Mouse (Mus musculus) lung, postnatal 0 days (tissue): ENCODE data around the gene Zfx. TPM values are rescaled to one million over a fixed set of nuclear protein-coding genes. Genes with fewer than 3 reads are reported as not detected.

Experiments used
- ATAC-seq: fragments of 200-750 bp; cut with Nextera tagmentation; 2 replicates; pipeline ENCODE4 v1.8.0; 2017; ENCODE audit warnings: moderate library complexity
- DNase-seq: peaks from one replicate; pipeline ENCODE4 v3.0.0-alpha.2; 2016; ENCODE audit warnings: low spot score
- H3K27ac ChIP-seq: fragments of 300-500 bp; sonication (generic); 2 replicates; pipeline ENCODE4 v1.5.1; 2014; ENCODE audit warnings: antibody characterized with exemption, mild to moderate bottlenecking, low read length, mixed read lengths
- H3K27me3 ChIP-seq: fragments of 300-500 bp; sonication (generic); replicated peaks from 2 replicates; pipeline ENCODE4 v1.6.1; 2014; ENCODE audit warnings: low read length, mixed read lengths; ENCODE audit not compliant: insufficient read depth
- H3K36me3 ChIP-seq: fragments of 300-500 bp; sonication (generic); 2 replicates; pipeline ENCODE4 v1.6.1; 2014; ENCODE audit warnings: low read length, mixed read lengths; ENCODE audit not compliant: insufficient read depth
- H3K4me1 ChIP-seq: fragments of 300-500 bp; sonication (generic); 2 replicates; pipeline ENCODE4 v1.6.1; 2014; ENCODE audit warnings: antibody characterized with exemption, low read depth, low read length, mixed read lengths; ENCODE audit not compliant: insufficient read depth
- H3K4me2 ChIP-seq: fragments of 300-500 bp; sonication (generic); replicated peaks from 2 replicates; pipeline ENCODE4 v1.6.1; 2014; ENCODE audit warnings: low read depth, mild to moderate bottlenecking, low read length, moderate library complexity, mixed read lengths
- H3K4me3 ChIP-seq: fragments of 300-500 bp; sonication (generic); 2 replicates; pipeline ENCODE4 v1.5.1; 2014; ENCODE audit warnings: low read depth, low read length
- H3K9ac ChIP-seq: fragments of 300-500 bp; sonication (generic); replicated peaks from 2 replicates; pipeline ENCODE4 v1.6.1; 2014; ENCODE audit warnings: low read depth, mild to moderate bottlenecking
- H3K9me3 ChIP-seq: fragments of 300-500 bp; sonication (generic); 2 replicates; pipeline ENCODE4 v1.6.1; 2016; ENCODE audit warnings: low read length, mixed read lengths
- CTCF ChIP-seq: IDR thresholded peaks from 2 replicates; pipeline ENCODE4 v1.5.1; 2016; ENCODE audit warnings: antibody characterized with exemption, mild to moderate bottlenecking
- EP300 ChIP-seq: IDR thresholded peaks from 2 replicates; pipeline ENCODE4 v1.6.1; 2016; ENCODE audit warnings: antibody characterized with exemption, mild to moderate bottlenecking, control low read depth
- WGBS: fragments of 180-500 bp; shearing (Covaris S2); extraction: QIAGEN DNeasy Blood & Tissue Kit; methylation state at CpG from one replicate; pipeline ENCODE4 v1.1.7; 2014; 5-methylcytosine and 5-hydroxymethylcytosine counted together
- polyA plus RNA-seq: library from polyadenylated mRNA; unstranded; fragments of >200 nt; fragmentation: Nextera tagmentation; extraction: Ambion mirVana; gene quantifications from 2 replicates; pipeline ENCODE4 v1.2.1, GENCODE M21; 2015

Zfx gene
- polyA plus RNA-seq, 1 experiment from 2014 or later: 22.7 TPM

DNA sequence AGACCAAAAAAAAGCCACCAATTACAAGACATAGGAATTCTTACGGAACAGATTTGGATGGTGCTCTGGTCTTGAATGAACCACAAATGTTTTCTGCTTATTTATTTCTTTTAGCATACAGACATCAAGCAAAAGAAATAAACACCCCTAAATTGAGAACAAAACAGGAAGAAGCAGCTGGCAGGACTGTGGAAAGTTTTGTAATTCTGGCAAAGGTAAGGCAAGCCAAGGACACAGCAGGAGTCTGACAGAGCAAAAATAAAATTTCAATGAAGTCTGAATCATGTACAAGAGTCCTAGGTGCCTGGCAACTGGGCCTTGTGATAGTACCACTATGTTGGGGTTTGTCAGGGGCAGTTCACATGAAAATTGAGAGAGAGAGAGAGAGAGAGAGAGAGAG lies 14.8 kb upstream of the Zfx start:
- Histone ChIP-seq H3K36me3 (no peaks in the 10 kb centered on the region), H3K9ac (no peak overlapping the region), H3K4me2 (no peak overlapping the region), H3K4me1 (no peaks in the 10 kb centered on the region), H3K27ac (no peak overlapping the region), H3K27me3 (no peaks in the 10 kb centered on the region), H3K4me3 (no peak overlapping the region), H3K9me3 (no peaks in the 10 kb centered on the region)
- no peak for TF ChIP-seq EP300
- TF ChIP-seq CTCF: no peak
- no peak for ATAC-seq
- no peak for DNase-seq
- WGBS: 91% methylated on average over 1 of the region's 1 CpGs

DNA sequence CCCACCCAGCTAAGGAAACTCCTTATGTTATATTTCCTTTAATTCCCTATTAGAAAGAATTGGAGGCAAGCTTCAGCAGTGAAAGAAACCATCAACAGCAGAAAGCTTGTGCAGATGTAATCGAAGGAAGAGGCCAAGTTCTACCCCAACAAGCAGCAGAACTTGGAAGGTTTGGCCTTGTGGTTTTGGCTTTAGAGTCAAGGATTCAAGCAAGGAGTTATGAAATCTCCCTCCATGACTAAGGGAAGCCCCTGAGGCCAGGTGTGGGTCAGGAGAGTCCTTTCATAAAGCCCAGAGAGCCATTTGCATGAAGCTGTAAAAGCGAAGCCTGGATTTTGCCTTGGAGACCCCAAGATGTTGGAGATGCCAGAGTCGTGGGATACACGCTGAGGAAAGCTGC lies 11.6 kb upstream of the Zfx start:
- no peak overlapping the region for H3K4me3 ChIP-seq
- no peak for ATAC-seq
- no peak overlapping the region for H3K4me2 ChIP-seq
- H3K9ac ChIP-seq: no peak overlapping the region
- no peak overlapping the region for H3K27ac ChIP-seq
- whole genome bisulfite sequencing: 59% methylated on average over 4 of the region's 4 CpGs
- no peak for DNase-seq
- H3K36me3 ChIP-seq: no peaks in the 10 kb centered on the region
- no peaks in the 10 kb centered on the region for H3K27me3 ChIP-seq
- TF ChIP-seq EP300 (no peak), CTCF (no peak)
- H3K9me3 ChIP-seq: no peaks in the 10 kb centered on the region
- no peaks in the 10 kb centered on the region for H3K4me1 ChIP-seq

DNA sequence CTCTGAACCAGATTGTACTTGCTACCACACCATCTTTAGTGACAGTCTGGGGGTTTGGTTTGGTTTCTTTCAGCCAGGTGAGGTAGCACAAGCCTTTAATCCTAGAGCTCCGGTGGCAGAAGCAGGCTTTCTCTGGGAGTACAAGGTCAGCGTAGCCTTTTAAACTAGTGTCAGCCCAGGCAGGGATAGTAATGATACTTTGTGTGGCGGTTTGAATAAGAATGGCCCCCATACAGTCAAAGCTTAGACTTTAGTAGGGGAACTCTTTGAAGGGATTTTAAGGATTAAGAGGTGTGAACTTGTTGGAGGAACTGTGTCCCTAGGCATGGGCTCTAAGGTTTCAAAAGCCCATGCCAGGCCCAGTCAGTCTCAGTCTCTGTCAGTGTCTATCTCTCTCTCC lies 10.0 kb upstream of the Zfx start:
- DNase-seq (no peak), ATAC-seq (no peak)
- Histone ChIP-seq H3K27ac (no peak overlapping the region), H3K36me3 (no peaks in the 10 kb centered on the region), H3K4me2 (no peak overlapping the region), H3K9me3 (no peaks in the 10 kb centered on the region), H3K4me3 (no peak overlapping the region), H3K4me1 (no peaks in the 10 kb centered on the region), H3K27me3 (no peaks in the 10 kb centered on the region), H3K9ac (no peak overlapping the region)
- WGBS: 52% methylated on average over 3 of the region's 3 CpGs
- TF ChIP-seq EP300 (no peak), CTCF (no peak)

DNA sequence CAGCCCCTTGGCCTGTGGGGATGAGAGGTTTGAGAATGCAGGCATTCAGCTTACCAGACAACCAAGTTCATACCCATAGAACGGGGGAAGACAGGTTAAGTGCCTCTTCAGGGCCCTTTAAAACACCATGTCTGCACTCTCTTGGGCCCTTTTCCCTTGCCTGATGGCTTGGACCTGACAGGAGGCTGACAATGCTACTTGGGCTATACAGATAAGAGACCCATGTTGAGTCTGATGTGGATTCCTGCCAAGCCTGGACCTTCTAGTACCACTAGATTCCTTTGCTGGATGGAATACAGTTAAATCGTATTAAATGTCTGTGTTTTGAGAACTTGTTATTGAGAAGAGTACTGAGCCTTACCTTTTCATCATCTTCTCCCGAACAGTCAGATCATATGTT lies 8.7 kb upstream of the Zfx start:
- TF ChIP-seq CTCF: no peak
- TF ChIP-seq EP300: no peak
- whole genome bisulfite sequencing: 61% methylated on average over 3 of the region's 3 CpGs
- DNase-seq: no peak
- Histone ChIP-seq H3K27me3 (no peaks in the 10 kb centered on the region), H3K4me2 (no peak overlapping the region), H3K9me3 (no peaks in the 10 kb centered on the region), H3K9ac (no peak overlapping the region), H3K36me3 (no peaks in the 10 kb centered on the region), H3K4me1 (no peaks in the 10 kb centered on the region), H3K4me3 (no peak overlapping the region), H3K27ac (no peak overlapping the region)
- no peak for ATAC-seq

DNA sequence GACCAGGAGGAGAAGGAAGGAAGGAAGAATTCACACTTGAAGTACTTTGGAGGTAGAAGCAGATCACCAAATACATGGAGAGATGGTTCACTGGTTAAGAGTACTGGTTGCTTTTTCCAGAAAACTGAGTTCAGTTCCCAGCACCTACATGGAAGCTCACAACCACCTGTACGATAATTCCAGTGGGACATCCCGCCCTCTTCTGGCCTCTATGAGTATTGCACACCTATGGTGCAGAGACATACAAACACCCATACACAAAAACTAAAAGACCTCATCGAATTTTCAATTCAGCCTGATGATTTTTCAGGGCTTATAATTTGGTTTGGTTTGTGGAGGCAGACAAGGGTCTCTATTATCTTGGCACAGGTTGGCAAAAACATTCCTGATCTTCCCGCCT lies 6.2 kb upstream of the Zfx start:
- no peak overlapping the region for H3K4me3 ChIP-seq
- WGBS: 71% methylated on average over 4 of the region's 4 CpGs

DNA sequence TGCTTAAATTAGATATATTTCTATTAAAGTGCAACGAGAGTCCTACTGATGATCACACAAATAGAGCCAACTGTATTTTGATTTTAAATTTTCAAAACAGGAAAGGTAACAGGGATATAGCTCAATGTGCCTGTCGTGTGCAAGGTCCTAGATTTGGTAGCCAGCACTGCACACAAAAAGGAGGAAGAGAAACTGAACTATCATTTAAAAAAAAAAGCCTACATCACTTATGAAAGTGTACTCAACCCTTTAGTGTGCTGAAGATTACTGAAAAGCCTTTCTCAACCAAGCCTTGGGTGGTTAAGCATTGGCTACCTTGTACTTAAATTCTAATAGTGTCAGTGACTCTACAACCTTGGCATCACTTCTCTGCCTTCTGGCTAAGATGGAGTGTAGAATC lies 2.4 kb upstream of the Zfx start:
- no peak for ATAC-seq
- no peak overlapping the region for H3K27ac ChIP-seq
- no peak for DNase-seq
- H3K4me1 ChIP-seq: no peaks in the 10 kb centered on the region
- no peaks in the 10 kb centered on the region for H3K36me3 ChIP-seq
- no peak overlapping the region for H3K4me3 ChIP-seq
- H3K27me3 ChIP-seq: no peaks in the 10 kb centered on the region
- no peak overlapping the region for H3K9ac ChIP-seq
- H3K9me3 ChIP-seq: no peaks in the 10 kb centered on the region
- no peak overlapping the region for H3K4me2 ChIP-seq
- TF ChIP-seq EP300 (no peak), CTCF (no peak)
- 71% methylated on average over 2 of the region's 2 CpGs for WGBS

More for the DNA sequence above, 6.2 kb upstream of the Zfx start:
- no peak for TF ChIP-seq EP300
- TF ChIP-seq CTCF: peak; percentile 15; the same call in 1 of the 2 replicates
- Histone ChIP-seq H3K27ac (no peak overlapping the region), H3K4me2 (no peak overlapping the region), H3K27me3 (no peaks in the 10 kb centered on the region), H3K4me1 (no peaks in the 10 kb centered on the region), H3K9me3 (no peaks in the 10 kb centered on the region), H3K36me3 (no peaks in the 10 kb centered on the region), H3K9ac (no peak overlapping the region)
- no peak for ATAC-seq
- no peak for DNase-seq

DNA sequence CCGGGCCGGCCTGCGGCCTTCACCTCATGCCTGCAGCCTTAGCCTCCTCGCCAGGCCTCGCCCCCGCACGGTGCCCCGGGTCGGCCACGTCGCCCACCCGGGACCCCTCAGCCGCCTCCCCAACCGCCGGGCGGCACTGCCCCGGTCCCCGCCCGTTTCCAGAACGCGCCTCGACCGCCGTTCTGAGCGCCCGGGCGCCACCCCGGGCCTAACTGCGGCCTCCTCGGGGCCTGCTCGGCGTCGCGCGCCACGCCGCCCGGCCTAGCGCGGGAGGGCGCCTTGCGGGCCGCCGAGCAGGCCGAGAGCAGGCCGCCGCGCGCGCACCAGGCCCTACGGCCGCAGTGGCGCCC lies 818 bp downstream of the Zfx start:
- Histone ChIP-seq H3K27me3 (no peaks in the 10 kb centered on the region), H3K9me3 (no peaks in the 10 kb centered on the region), H3K27ac (peak overlapping the region; percentile 99), H3K4me3 (peak overlapping the region; percentile 61), H3K36me3 (no peaks in the 10 kb centered on the region), H3K9ac (peak overlapping the region; percentile 88), H3K4me2 (peak overlapping the region; percentile 51), H3K4me1 (no peaks in the 10 kb centered on the region)
- TF ChIP-seq CTCF (no peak), EP300 (no peak)
- ATAC-seq: peak; percentile 47
- no peak for DNase-seq
- WGBS: 9% methylated on average over 11 of the region's 53 CpGs
